ENCODE assay signal across 23 mouse cellular contexts in the genomic region with DNA sequence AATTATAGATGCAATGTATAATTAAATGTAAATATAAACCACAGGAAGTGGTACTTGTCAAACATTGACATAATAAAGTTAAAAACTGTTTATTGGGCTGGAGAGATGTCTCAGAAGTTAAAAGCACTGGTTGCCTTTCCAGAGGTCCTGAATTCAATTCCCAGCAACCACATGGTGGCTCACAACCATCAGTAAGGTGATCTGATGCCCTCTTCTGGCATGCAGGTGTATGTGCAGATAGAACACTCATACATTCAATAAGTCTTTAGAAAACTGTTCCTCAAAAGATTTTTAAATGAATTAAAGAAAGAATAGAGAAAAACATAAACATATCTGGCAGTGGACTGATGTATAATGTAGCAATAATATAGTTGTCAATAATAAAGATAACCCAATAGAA.
A peak's percentile ranks its signal among the peaks of the same experiment; 100 is the strongest.
DNase-seq lines count a peak whose midpoint lies in the region; ATAC-seq and TF ChIP-seq lines count a peak whose summit lies in the region.
"Had no signal": no experiment of that assay in that cellular context is flagged by ENCODE, and none has a peak within 500 bp of the region (broad histone marks: within the 10 kb centered on the region; RNA-seq: fewer than 3 reads in every experiment).

No protein-coding gene starts in this region.

- no peak overlapping the region for H3K4me2 ChIP-seq in forebrain, postnatal 0 days (ENCODE audit: low read depth)
- H3K4me2 ChIP-seq in forebrain, embryonic 11.5 days (ENCODE audit: low read depth, low read length, severe bottlenecking): no peak overlapping the region
- no peak overlapping the region for H3K4me2 ChIP-seq in midbrain, postnatal 0 days (ENCODE audit: low read depth, low read length, poor library complexity, severe bottlenecking)
- no peak overlapping the region for H3K4me2 ChIP-seq in midbrain, embryonic 11.5 days
- no peak overlapping the region for H3K4me2 ChIP-seq in stomach, postnatal 0 days (replicated peaks; ENCODE audit: low read depth)
- H3K4me2 ChIP-seq: embryonic facial prominence, embryonic 12.5 days; heart, embryonic 11.5 days; hindbrain, embryonic 15.5 days; liver, embryonic 15.5 days had no signal

- DNase-seq in forebrain, postnatal 0 days: no peak
- no peak for DNase-seq in forebrain, embryonic 11.5 days (ENCODE audit: low spot score)
- no peak for DNase-seq in kidney, adult 2 months
- DNase-seq in kidney, postnatal 10 days: no peak
- no peak for DNase-seq in midbrain, postnatal 0 days (ENCODE audit: low spot score)
- no peak for DNase-seq in midbrain, embryonic 11.5 days (ENCODE audit: low spot score, missing footprints)
- DNase-seq in stomach, postnatal 0 days (ENCODE audit: low spot score): no peak
- no peak for DNase-seq in Muller cell, postnatal 12 days (ENCODE audit: inconsistent ontology term)
- DNase-seq: adrenal gland, adult 2 months; cerebellum, adult 8-10 months; gastrocnemius, postnatal 25 days; heart, postnatal 10 days; kidney, adult 8-10 months; kidney, postnatal 4 days; retina, postnatal 1 day; right cerebral cortex, postnatal 4 days had no signal

- peak; percentile 17; the same call in 1 of the 2 replicates for TF ChIP-seq CTCF in forebrain, postnatal 0 days (IDR thresholded peaks at IDR 0.05; ENCODE audit: low read depth)
- TF ChIP-seq CTCF in kidney, adult 2 months (conservative IDR thresholded peaks at IDR 0.05; ENCODE audit: insufficient read depth, insufficient read length, low read depth, low read length): 0 out of 2 replicates have a peak, but pooled peaks have one; percentile 5
- TF ChIP-seq CTCF in midbrain, postnatal 0 days (IDR thresholded peaks at IDR 0.05): peak; percentile 14; the same call in 1 of the 2 replicates
- TF ChIP-seq CTCF in stomach, postnatal 0 days (IDR thresholded peaks at IDR 0.05; ENCODE audit: low read depth): peak; percentile 44

- no peak overlapping the region for H3K4me3 ChIP-seq in forebrain, postnatal 0 days (ENCODE audit: low read depth, low read length)
- H3K4me3 ChIP-seq in forebrain, embryonic 11.5 days (ENCODE audit: low read depth, low read length): no peak overlapping the region
- no peak overlapping the region for H3K4me3 ChIP-seq in kidney, adult 2 months (ENCODE audit: insufficient read depth, low read depth, low read length)
- no peak overlapping the region for H3K4me3 ChIP-seq in midbrain, postnatal 0 days (ENCODE audit: low read depth, low read length)
- H3K4me3 ChIP-seq in midbrain, embryonic 11.5 days (ENCODE audit: low read depth, low read length): no peak overlapping the region
- H3K4me3 ChIP-seq in stomach, postnatal 0 days (ENCODE audit: low read depth, low read length): no peak overlapping the region
- H3K4me3 ChIP-seq: embryonic facial prominence, embryonic 12.5 days; erythroblast, embryonic 14.5 days; hindbrain, embryonic 15.5 days; liver, embryonic 15.5 days had no signal

- no peak for TF ChIP-seq POLR2A in kidney, adult 2 months (IDR thresholded peaks at IDR 0.05; ENCODE audit: low read depth, low read length)

- H3K36me3 ChIP-seq in forebrain, postnatal 0 days (ENCODE audit: insufficient read depth): no peaks in the 10 kb centered on the region
- no peaks in the 10 kb centered on the region for H3K36me3 ChIP-seq in forebrain, embryonic 11.5 days (ENCODE audit: control insufficient read depth, insufficient read depth, low read length)
- H3K36me3 ChIP-seq in kidney, adult 2 months (ENCODE audit: control insufficient read depth, insufficient read depth, low read length): no peaks in the 10 kb centered on the region
- no peaks in the 10 kb centered on the region for H3K36me3 ChIP-seq in midbrain, postnatal 0 days (ENCODE audit: insufficient read depth, low read length)
- no peaks in the 10 kb centered on the region for H3K36me3 ChIP-seq in midbrain, embryonic 11.5 days (ENCODE audit: control insufficient read depth, insufficient read depth, low read length)
- H3K36me3 ChIP-seq in stomach, postnatal 0 days (ENCODE audit: control insufficient read depth, insufficient read depth, low read length): no peaks in the 10 kb centered on the region
- H3K36me3 ChIP-seq: embryonic facial prominence, embryonic 12.5 days; G1E; hindbrain, embryonic 15.5 days; liver, embryonic 15.5 days had no signal

- H3K27me3 ChIP-seq in forebrain, postnatal 0 days (ENCODE audit: insufficient read depth, low read length): no peaks in the 10 kb centered on the region
- H3K27me3 ChIP-seq in forebrain, embryonic 11.5 days (ENCODE audit: control insufficient read depth, insufficient read depth, low read length): no peaks in the 10 kb centered on the region
- H3K27me3 ChIP-seq in kidney, adult 2 months (replicated peaks; ENCODE audit: control insufficient read depth, insufficient read depth, low read length): no peaks in the 10 kb centered on the region; the same call in 1 of the 2 replicates
- no peaks in the 10 kb centered on the region for H3K27me3 ChIP-seq in midbrain, postnatal 0 days (ENCODE audit: insufficient read depth, low read length)
- H3K27me3 ChIP-seq in midbrain, embryonic 11.5 days (ENCODE audit: control insufficient read depth, insufficient read depth, low read length): no peaks in the 10 kb centered on the region
- H3K27me3 ChIP-seq in stomach, postnatal 0 days (ENCODE audit: control insufficient read depth, insufficient read depth, low read length): no peaks in the 10 kb centered on the region
- H3K27me3 ChIP-seq: embryonic facial prominence, embryonic 12.5 days; hindbrain, embryonic 15.5 days; liver, embryonic 15.5 days had no signal

- H3K9me3 ChIP-seq in forebrain, postnatal 0 days (ENCODE audit: low read length): no peaks in the 10 kb centered on the region
- H3K9me3 ChIP-seq in forebrain, embryonic 11.5 days (ENCODE audit: control insufficient read depth, low read length): no peaks in the 10 kb centered on the region
- H3K9me3 ChIP-seq in midbrain, postnatal 0 days (ENCODE audit: low read length): no peaks in the 10 kb centered on the region
- no peaks in the 10 kb centered on the region for H3K9me3 ChIP-seq in midbrain, embryonic 11.5 days (ENCODE audit: control insufficient read depth, low read length)
- no peaks in the 10 kb centered on the region for H3K9me3 ChIP-seq in stomach, postnatal 0 days (ENCODE audit: control insufficient read depth, low read length)
- H3K9me3 ChIP-seq: embryonic facial prominence, embryonic 12.5 days; G1E; hindbrain, embryonic 15.5 days; liver, embryonic 15.5 days had no signal

- TF ChIP-seq EP300 in stomach, postnatal 0 days (optimal IDR thresholded peaks at IDR 0.05): no peak

- no peak overlapping the region for H3K27ac ChIP-seq in forebrain, postnatal 0 days (ENCODE audit: low read depth, low read length)
- no peak overlapping the region for H3K27ac ChIP-seq in forebrain, embryonic 11.5 days (ENCODE audit: low read depth, low read length)
- H3K27ac ChIP-seq in kidney, adult 2 months (ENCODE audit: insufficient read depth, low read depth, low read length): no peak overlapping the region
- no peak overlapping the region for H3K27ac ChIP-seq in midbrain, postnatal 0 days (ENCODE audit: low read depth, low read length)
- H3K27ac ChIP-seq in midbrain, embryonic 11.5 days (ENCODE audit: low read depth, low read length): no peak overlapping the region
- no peak overlapping the region for H3K27ac ChIP-seq in stomach, postnatal 0 days (replicated peaks)
- H3K27ac ChIP-seq: embryonic facial prominence, embryonic 12.5 days; hindbrain, embryonic 15.5 days; liver, embryonic 15.5 days had no signal

- no peaks in the 10 kb centered on the region for H3K4me1 ChIP-seq in forebrain, postnatal 0 days (ENCODE audit: insufficient read depth)
- no peaks in the 10 kb centered on the region for H3K4me1 ChIP-seq in forebrain, embryonic 11.5 days (replicated peaks; ENCODE audit: control insufficient read depth, insufficient read depth, low read length)
- H3K4me1 ChIP-seq in kidney, adult 2 months (ENCODE audit: control insufficient read depth, insufficient read depth, low read length): no peaks in the 10 kb centered on the region
- no peaks in the 10 kb centered on the region for H3K4me1 ChIP-seq in midbrain, postnatal 0 days (ENCODE audit: insufficient read depth, low read length)
- no peaks in the 10 kb centered on the region for H3K4me1 ChIP-seq in midbrain, embryonic 11.5 days (ENCODE audit: control insufficient read depth, insufficient read depth, low read length)
- H3K4me1 ChIP-seq in stomach, postnatal 0 days (replicated peaks; ENCODE audit: control insufficient read depth, insufficient read depth): no peaks in the 10 kb centered on the region
- H3K4me1 ChIP-seq: liver, embryonic 15.5 days had no signal

- ATAC-seq in forebrain, postnatal 0 days: no peak
- no peak for ATAC-seq in forebrain, embryonic 11.5 days (replicated peaks; ENCODE audit: low FRiP score)
- ATAC-seq in midbrain, postnatal 0 days (ENCODE audit: low FRiP score): no peak
- ATAC-seq in midbrain, embryonic 11.5 days (ENCODE audit: low FRiP score): no peak
- ATAC-seq in stomach, postnatal 0 days (ENCODE audit: low FRiP score, low TSS enrichment): no peak
- ATAC-seq: forebrain, embryonic 14.5 days had no signal

- H3K9ac ChIP-seq in forebrain, postnatal 0 days: no peak overlapping the region
- no peak overlapping the region for H3K9ac ChIP-seq in forebrain, embryonic 11.5 days (ENCODE audit: low read length)
- H3K9ac ChIP-seq in midbrain, postnatal 0 days (replicated peaks; ENCODE audit: low read length, poor library complexity, severe bottlenecking): no peak overlapping the region
- no peak overlapping the region for H3K9ac ChIP-seq in midbrain, embryonic 11.5 days (ENCODE audit: low read length)
- no peak overlapping the region for H3K9ac ChIP-seq in stomach, postnatal 0 days (ENCODE audit: low read length)
- H3K9ac ChIP-seq: embryonic facial prominence, embryonic 12.5 days; hindbrain, embryonic 15.5 days; liver, embryonic 15.5 days had no signal
